ENCODE assay signal across 8 mouse cellular contexts in the genomic region with DNA sequence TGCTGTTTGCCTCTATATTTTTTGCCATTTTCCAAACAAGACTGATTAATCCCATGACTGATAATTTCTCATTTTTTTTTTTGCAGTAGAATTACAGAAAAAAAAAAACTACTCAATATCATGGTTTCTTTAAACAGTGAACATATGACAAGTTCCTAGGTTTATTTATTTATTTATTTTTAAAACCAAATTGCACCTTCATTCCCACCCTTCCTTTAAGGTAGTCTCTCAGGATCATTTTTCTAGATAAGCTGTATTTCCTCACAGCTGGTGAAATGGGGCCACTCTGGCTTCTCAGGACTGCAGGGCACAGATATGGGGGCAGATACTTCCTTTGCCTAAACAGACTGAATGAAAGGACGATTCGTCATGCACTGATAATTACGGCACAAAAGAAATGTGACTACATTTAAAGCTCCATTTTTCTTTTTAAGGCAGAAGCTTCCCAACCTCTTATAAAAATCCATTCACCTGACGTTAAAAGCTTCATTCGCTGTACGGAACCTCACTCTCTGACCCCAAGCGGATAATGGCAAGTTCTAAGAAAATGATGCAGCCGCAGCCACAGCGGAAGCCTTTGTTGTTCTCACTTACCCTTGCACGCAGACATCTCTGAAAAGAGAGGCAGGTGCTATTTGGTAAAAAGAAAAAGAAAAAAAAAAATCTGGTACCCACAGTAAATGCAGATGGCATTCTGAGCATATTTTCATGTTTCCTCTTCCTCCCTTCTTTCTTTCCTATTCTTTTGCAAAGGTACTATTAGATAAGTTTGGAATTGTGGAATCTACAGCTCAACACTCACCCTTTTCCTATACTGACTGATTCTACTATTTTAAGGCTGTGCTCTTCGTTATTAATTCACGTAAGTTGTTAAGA.
A peak's percentile ranks its signal among the peaks of the same experiment; 100 is the strongest.
DNase-seq lines count a peak whose midpoint lies in the region; ATAC-seq lines count a peak whose summit lies in the region.

No protein-coding gene starts in this region.

- H3K9me3 ChIP-seq in hindbrain, embryonic 11.5 days (ENCODE audit: control insufficient read depth, low read length), result no peaks in the 10 kb centered on the region
- H3K9me3 ChIP-seq in midbrain, embryonic 13.5 days, result peaks cover 3% of the 10 kb centered on the region; the same call in 1 of the 2 replicates

- peak; percentile 92 for ATAC-seq in CD4-positive, CD25-positive, alpha-beta regulatory T cell, adult 4 months
- ATAC-seq in hindbrain, embryonic 11.5 days (ENCODE audit: low FRiP score), result peak; percentile 75
- ATAC-seq in midbrain, embryonic 13.5 days, result peak; percentile 72

- H3K4me1 ChIP-seq in hindbrain, embryonic 11.5 days (replicated peaks; ENCODE audit: control insufficient read depth, insufficient read depth, low read length), result no peaks in the 10 kb centered on the region
- H3K4me1 ChIP-seq in midbrain, embryonic 13.5 days (replicated peaks), result peaks cover 23% of the 10 kb centered on the region

- DNase-seq in MEL-GATA-1-ER (ENCODE audit: extremely low read depth, low read depth), result peak; percentile 64
- peak; percentile 47 for DNase-seq in hindbrain, embryonic 11.5 days (ENCODE audit: low spot score)
- no peak for DNase-seq in right cerebral cortex, postnatal 10 days (ENCODE audit: low spot score in 2 of 2)
- DNase-seq in adrenal gland, adult (ENCODE audit: inconsistent age in 2 of 2, low spot score in 1 of 2), result no peak
- DNase-seq in kidney, adult 8-10 months, result no peak
- DNase-seq in testis, postnatal 10 days (ENCODE audit: low spot score), result no peak

- 30% methylated on average over 12 of the region's 12 CpGs for WGBS in hindbrain, embryonic 11.5 days
- WGBS in midbrain, embryonic 13.5 days, result 8% methylated on average over 12 of the region's 12 CpGs

- H3K9ac ChIP-seq in hindbrain, embryonic 11.5 days (ENCODE audit: low read depth, low read length), result no peak overlapping the region
- peak overlapping the region; percentile 55 for H3K9ac ChIP-seq in midbrain, embryonic 13.5 days (replicated peaks)

- H3K4me3 ChIP-seq in hindbrain, embryonic 11.5 days (ENCODE audit: low read depth, low read length), result no peak overlapping the region
- peak overlapping the region; percentile 23 for H3K4me3 ChIP-seq in midbrain, embryonic 13.5 days (replicated peaks)

- H3K36me3 ChIP-seq in hindbrain, embryonic 11.5 days (ENCODE audit: control insufficient read depth, insufficient read depth, low read length), result no peaks in the 10 kb centered on the region
- H3K36me3 ChIP-seq in midbrain, embryonic 13.5 days, result no peaks in the 10 kb centered on the region

- H3K27me3 ChIP-seq in hindbrain, embryonic 11.5 days (ENCODE audit: control insufficient read depth, insufficient read depth, low read length), result no peaks in the 10 kb centered on the region
- no peaks in the 10 kb centered on the region for H3K27me3 ChIP-seq in midbrain, embryonic 13.5 days

- H3K4me2 ChIP-seq in hindbrain, embryonic 11.5 days (replicated peaks; ENCODE audit: low read depth, low read length), result no peak overlapping the region; the same call in 1 of the 2 replicates
- H3K4me2 ChIP-seq in midbrain, embryonic 13.5 days (replicated peaks), result peak overlapping the region; percentile 46

- H3K27ac ChIP-seq in hindbrain, embryonic 11.5 days (ENCODE audit: low read depth, low read length), result no peak overlapping the region
- peak overlapping the region; percentile 87 for H3K27ac ChIP-seq in midbrain, embryonic 13.5 days

Comparison
In these comparisons a context has a peak if more than half of its experiments do, and no peak if none do; other contexts are left out.
1. DNase-seq: peak in MEL-GATA-1-ER (single experiment) and hindbrain, embryonic 11.5 days (single experiment); none in right cerebral cortex, postnatal 10 days (0 of 2), adrenal gland, adult (0 of 2), kidney, adult 8-10 months (0 of 2) and testis, postnatal 10 days (single experiment).
2. Peak in every context shown above with its lines, with median percentiles within 50 percentile points of each other: ATAC-seq.